Mouse (Mus musculus) activated CD4-positive, CD25-positive, alpha-beta regulatory T cell, adult 9 weeks (primary cell): ENCODE results near the gene 4933416C03Rik. TPM values are rescaled to one million over a fixed set of nuclear protein-coding genes. Genes with fewer than 3 reads are reported as not detected.

Experiments
- polyA plus RNA-seq: library from polyadenylated mRNA; unstranded; fragments of 100-300 nt; shearing (Covaris generic); gene quantifications from one replicate; pipeline ENCODE4 v1.2.1, GENCODE M21; 2017

The 4933416C03Rik gene
- not detected for polyA plus RNA-seq

GRCm38 (mm10) chr10:116113867-116114474, at the start of gene 4933416C03Rik:
Gene 4933416C03Rik, minus strand, starts transcription at chr10:116113917.

Other genes starting within 250 kb of the 4933416C03Rik start
- gene Ptprr, start 95.7 kb downstream of the 4933416C03Rik start, polyA plus RNA-seq = not detected
- not detected for gene Ptprb, start 161.6 kb upstream of the 4933416C03Rik start, polyA plus RNA-seq